Mouse (Mus musculus) CD4-positive naive resting alpha-beta T cell, adult 57 days (primary cell): ENCODE results near the gene Kif13a. TPM values are rescaled to one million over a fixed set of nuclear protein-coding genes. Genes with fewer than 3 reads are reported as not detected.

ENCODE experiments used
- total RNA-seq: library from RNA; stranded (reverse); gene quantifications from one replicate; pipeline ENCODE4 v1.2.4, GENCODE M21; 2023

Gene Kif13a
- total RNA-seq: 2.0 TPM

DNA sequence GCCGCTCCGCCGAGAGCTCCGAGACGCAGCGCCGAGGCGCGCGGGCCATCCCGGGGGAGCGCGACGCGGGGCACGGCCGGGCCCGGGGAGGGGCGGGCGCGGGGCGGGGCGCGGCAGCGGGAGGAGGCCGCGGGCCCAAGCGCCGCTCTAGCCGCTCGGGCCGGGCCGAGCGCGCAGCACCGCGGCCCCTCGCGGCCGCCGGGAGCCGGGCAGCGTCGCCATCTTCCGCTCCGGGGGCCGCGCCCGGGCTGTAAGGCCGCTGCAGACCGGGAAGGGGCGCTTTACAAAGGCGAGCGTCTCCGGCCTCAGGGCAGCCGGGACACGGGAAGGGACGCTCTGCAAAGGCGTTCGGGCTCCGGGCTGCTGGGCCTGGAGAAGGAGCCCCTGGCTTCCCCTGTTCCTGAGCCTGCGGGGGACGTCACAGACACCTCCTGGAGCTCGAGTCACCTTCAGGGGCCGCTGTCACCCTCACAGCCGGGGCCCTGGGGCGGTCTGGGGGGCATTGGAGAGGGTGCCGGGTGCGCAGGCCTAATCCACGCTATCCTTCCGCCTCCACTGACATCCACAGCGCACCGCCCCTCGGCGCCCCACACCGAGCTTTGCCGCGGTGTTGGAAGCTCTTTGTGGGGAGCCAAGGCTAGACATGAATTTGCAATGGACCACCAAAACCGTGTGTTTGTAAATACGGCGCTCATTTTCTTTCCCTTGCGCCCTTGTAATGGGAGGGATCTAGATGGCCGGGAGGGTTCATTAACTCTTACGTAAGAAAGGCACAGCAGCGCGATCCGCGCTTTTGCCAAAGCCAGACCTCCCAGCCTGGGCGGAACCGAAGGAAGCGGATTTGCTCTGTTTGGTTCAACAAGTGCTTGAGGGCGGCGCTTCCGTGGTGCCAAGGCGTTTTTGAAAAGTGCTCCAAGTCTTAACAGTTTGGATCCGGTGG lies at the start of gene Kif13a:
Gene Kif13a (minus strand): TSS at position 149 of the 940 bp plus-strand sequence.

GRCm38 (mm10) chr13:46727837-46728268 lies 201.8 kb downstream of the Kif13a start, which contains the start of gene Nup153:
Gene Nup153 (minus strand): TSS chr13:46727940.

Other genes starting within 250 kb of the Kif13a start
- gene Nup153, start 201.9 kb downstream of the Kif13a start, total RNA-seq: 413 TPM
- gene Nhlrc1, start 85.0 kb upstream of the Kif13a start, total RNA-seq: 2.3 TPM
- gene Kdm1b, start 113.6 kb upstream of the Kif13a start, total RNA-seq: 22.6 TPM
- 1.8 TPM for gene Tpmt, start 114.9 kb upstream of the Kif13a start, total RNA-seq
- gene Dek, start 176.3 kb upstream of the Kif13a start, total RNA-seq: 103 TPM
- 1.3 TPM for gene Rnf144b, start 192.8 kb upstream of the Kif13a start, total RNA-seq